Mouse (Mus musculus): ENCODE data around the gene Hoxb7. TPM values are rescaled to one million over a fixed set of nuclear protein-coding genes. Genes with fewer than 3 reads are reported as not detected.

The Hoxb7 gene
- polyA plus RNA-seq, 1 experiment from 2014 or later: 125 TPM

DNA sequence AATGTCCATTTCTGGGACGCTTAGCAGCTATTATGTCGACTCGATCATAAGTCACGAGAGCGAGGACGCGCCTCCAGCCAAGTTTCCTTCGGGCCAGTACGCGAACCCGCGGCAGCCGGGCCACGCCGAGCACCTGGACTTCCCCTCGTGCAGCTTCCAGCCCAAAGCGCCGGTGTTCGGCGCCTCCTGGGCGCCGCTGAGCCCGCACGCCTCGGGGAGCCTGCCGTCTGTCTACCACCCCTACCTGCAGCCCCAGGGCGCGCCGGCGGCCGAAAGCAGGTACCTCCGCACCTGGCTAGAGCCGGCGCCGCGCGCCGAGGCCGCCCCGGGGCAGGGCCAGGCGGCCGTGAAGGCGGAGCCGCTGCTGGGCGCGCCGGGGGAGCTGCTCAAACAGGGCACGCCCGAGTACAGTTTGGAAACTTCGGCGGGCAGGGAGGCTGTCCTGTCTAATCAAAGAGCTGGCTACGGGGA lies 14.8 kb upstream of the Hoxb7 start:
- H3K36me3 ChIP-seq: no peaks in the 10 kb centered on the region
- peaks cover 83% of the 10 kb centered on the region for H3K4me1 ChIP-seq (replicated peaks)
- WGBS: under 1% methylated on average over 52 of the region's 52 CpGs
- H3K27ac ChIP-seq (replicated peaks): peak overlapping the region; percentile 100
- ATAC-seq (ENCODE audit: low read depth): peak; percentile 7; the same call in 1 of the 2 replicates
- H3K4me3 ChIP-seq: peak overlapping the region; percentile 99
- peak overlapping the region; percentile 100 for H3K9ac ChIP-seq
- H3K9me3 ChIP-seq: no peaks in the 10 kb centered on the region
- H3K4me2 ChIP-seq: peak overlapping the region; percentile 96
- peaks cover 5% of the 10 kb centered on the region for H3K27me3 ChIP-seq

DNA sequence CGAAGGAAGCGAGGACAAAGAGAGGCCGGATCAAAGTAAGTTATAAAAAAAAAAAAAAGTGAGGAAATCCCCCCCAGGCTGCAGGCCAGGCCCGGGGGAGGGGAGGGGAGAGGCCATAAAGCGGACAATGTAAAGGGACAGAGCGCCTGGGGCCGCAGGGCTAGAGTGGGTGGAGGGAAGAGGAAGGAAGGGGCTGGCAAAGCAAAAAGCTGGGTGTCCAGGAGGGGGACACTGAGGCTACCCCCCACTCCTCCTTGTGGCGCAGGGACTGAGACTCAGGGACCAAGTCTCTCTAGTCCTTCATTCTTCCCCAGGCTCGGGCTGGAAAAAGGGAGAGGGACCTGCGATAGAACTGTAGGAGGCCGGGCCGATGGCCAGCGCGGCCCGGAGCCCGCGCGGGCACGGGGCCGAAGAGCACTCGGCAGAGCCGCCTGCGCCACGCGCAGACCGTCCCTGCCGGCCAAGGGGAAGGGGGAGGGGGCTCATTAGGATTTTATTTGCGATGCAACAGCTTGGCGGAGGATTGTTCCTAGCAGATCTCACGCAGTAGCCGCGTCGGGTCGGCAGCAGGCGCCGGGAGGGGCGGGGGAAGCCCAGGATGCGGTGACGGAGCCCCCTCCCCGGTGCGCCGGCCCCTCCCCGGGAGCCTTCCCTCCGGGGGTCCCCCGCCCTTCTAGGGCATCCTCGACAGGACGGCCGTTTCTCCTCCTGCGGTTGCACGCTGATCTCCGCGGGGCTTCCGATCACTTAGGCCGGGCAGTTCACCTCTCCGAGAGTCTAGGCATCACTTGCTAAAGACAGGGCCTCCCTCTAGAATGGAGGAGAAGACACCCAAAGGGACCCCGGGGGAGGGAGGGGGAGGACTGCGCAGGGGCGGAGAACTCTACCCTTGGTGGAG lies 14.2 kb upstream of the Hoxb7 start:
- peak; percentile 29 for ATAC-seq (ENCODE audit: low read depth)
- H3K4me1 ChIP-seq (replicated peaks): peaks cover 84% of the 10 kb centered on the region
- no peaks in the 10 kb centered on the region for H3K36me3 ChIP-seq
- peak overlapping the region; percentile 100 for H3K27ac ChIP-seq (replicated peaks)
- H3K4me3 ChIP-seq: peak overlapping the region; percentile 99
- H3K9me3 ChIP-seq: no peaks in the 10 kb centered on the region
- peak overlapping the region; percentile 96 for H3K4me2 ChIP-seq
- no peaks in the 10 kb centered on the region; the same call in 1 of the 2 replicates for H3K27me3 ChIP-seq
- peak overlapping the region; percentile 100 for H3K9ac ChIP-seq
- under 1% methylated on average over 48 of the region's 58 CpGs for WGBS

DNA sequence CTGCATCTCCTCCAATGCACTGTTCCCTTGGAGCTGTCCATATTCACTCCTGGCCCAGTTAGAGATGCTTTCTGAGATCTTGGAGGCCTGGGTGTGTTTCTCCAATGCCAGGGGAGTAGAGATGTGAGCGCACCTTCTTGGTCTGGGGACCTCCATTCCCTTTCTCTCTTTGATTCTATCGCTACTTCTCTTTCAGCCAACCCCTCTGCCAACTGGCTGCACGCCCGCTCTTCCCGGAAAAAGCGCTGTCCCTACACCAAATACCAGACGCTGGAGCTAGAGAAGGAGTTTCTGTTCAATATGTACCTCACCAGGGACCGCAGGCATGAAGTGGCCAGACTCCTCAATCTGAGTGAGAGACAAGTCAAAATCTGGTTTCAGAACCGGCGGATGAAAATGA lies 12.0 kb upstream of the Hoxb7 start:
- no peaks in the 10 kb centered on the region for H3K9me3 ChIP-seq
- peak overlapping the region; percentile 100 for H3K9ac ChIP-seq
- peak overlapping the region; percentile 99 for H3K4me3 ChIP-seq

DNA sequence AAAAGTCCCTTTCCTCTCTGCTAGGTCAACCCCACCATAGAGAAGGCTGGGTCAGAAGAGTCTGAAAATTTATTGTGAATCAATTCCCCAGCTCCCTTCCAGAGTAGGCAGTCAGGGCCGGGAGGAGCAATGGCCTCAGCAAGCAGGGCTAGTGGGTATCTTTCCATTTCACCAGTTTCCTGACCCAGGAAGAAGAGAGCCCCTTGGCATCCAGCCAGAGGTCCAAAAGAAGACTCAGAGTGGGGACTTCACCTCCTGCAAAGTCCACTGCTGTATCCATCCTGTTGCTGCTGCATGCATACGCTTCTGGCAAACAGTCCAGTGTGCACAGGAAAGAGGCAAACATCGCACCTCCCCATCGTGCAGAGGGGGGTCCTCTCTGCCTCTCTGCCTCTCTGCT lies 10.5 kb upstream of the Hoxb7 start:
- Histone ChIP-seq H3K4me2 (peak overlapping the region; percentile 96), H3K27ac (replicated peaks) (peak overlapping the region; percentile 100), H3K27me3 (no peaks in the 10 kb centered on the region), H3K4me1 (replicated peaks) (peaks cover 87% of the 10 kb centered on the region), H3K4me3 (peak overlapping the region; percentile 99), H3K9me3 (no peaks in the 10 kb centered on the region), H3K36me3 (no peaks in the 10 kb centered on the region), H3K9ac (peak overlapping the region; percentile 100)
- WGBS: 10% methylated on average over 4 of the region's 4 CpGs
- no peak for ATAC-seq (ENCODE audit: low read depth)

More for the DNA sequence above, 12.0 kb upstream of the Hoxb7 start:
- ATAC-seq (ENCODE audit: low read depth): no peak
- no peaks in the 10 kb centered on the region for H3K36me3 ChIP-seq
- H3K4me1 ChIP-seq (replicated peaks): peaks cover 88% of the 10 kb centered on the region
- peak overlapping the region; percentile 96 for H3K4me2 ChIP-seq
- H3K27ac ChIP-seq (replicated peaks): peak overlapping the region; percentile 100
- 5% methylated on average over 10 of the region's 10 CpGs for WGBS
- no peaks in the 10 kb centered on the region for H3K27me3 ChIP-seq

DNA sequence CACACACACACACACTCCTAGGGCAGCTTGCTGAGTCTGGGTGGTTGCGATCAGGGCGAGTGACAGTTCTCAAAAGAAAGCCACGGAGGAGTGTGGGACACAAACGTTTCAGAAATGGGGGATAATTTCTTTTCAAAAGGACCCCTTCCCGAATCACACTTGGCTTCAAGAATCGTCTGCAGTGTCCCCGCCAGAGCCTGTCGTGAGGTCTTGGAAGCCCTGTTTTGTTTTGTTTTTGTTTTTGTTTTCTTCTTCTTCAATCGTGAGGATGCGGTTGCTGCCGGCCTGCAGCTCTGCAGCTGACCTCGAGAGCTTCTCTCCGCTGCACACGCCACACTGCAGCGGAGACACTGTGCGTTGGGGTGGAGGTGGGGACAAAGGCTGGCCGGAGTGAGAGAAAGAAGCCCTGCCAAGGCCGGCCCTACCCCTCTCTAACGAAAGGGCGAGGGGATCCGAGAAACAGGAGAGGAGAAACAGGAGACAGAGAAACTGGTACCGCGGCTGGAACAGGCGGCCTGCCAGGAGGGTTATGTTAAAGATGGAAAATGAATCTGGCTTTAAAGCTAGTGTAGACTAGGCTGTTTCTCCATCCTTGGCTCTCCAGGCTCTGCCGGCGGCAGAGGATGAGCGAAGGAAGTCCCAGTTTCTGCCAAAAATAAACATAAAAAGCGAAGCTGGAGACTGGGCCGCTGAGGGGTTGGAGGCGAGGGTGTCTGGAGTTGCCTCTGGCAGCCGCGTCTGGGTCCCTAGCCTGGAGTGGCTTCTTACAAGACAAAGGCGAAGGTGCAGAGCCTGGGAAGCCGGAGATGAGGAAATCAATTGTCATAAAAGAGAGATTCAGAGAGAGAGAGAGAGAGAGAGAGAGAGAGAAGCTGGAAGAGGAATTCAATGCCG lies 9.0 kb upstream of the Hoxb7 start:
- Histone ChIP-seq H3K4me1 (replicated peaks) (peaks cover 90% of the 10 kb centered on the region), H3K9me3 (no peaks in the 10 kb centered on the region), H3K27me3 (no peaks in the 10 kb centered on the region), H3K27ac (replicated peaks) (peak overlapping the region; percentile 100), H3K4me3 (peak overlapping the region; percentile 99), H3K4me2 (peak overlapping the region; percentile 96), H3K9ac (peak overlapping the region; percentile 100), H3K36me3 (no peaks in the 10 kb centered on the region)
- no peak for ATAC-seq (ENCODE audit: low read depth)
- WGBS: 1% methylated on average over 35 of the region's 35 CpGs

DNA sequence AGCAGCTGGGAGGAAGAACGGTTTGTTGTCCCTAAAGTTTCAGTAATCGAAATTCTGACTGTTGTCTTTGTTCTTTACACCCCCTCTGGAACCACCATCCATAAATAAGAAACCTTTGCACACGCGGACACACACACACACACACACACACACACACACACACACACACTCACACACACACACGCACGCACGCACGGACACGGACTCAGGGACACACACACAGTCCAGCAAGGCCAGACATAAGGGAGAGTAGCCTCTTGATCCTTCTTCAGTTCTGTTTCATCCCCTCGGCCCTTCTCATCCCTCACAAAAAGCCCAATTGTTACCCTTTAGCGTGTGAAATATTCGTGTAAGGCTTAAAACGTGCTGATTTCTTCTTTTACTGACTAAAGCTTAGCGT lies 8.1 kb upstream of the Hoxb7 start:
- peak overlapping the region; percentile 100 for H3K27ac ChIP-seq (replicated peaks)
- WGBS: 1% methylated on average over 14 of the region's 14 CpGs
- no peak for ATAC-seq (ENCODE audit: low read depth)

DNA sequence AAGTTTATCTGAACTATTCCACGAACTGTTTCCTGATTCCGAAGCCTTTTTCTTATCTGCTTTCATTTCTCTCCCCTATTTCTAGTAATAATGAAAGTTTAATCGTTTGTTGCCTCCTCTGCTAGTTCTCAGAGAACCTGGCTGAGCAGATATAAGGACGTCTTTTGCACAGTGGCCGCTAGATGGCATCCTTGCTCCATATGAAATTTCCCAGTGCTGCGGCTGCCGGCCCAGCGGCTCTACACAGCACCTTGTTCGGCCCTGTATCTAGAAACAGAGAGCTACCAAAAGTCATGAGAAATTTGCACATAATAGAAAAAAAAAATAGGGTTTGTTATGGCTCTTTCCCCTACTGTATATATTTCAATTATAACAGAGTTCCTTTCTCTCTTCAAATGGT lies 7.7 kb upstream of the Hoxb7 start:
- Histone ChIP-seq H3K27me3 (no peaks in the 10 kb centered on the region), H3K9ac (peak overlapping the region; percentile 100), H3K4me3 (peak overlapping the region; percentile 99), H3K36me3 (no peaks in the 10 kb centered on the region), H3K9me3 (no peaks in the 10 kb centered on the region), H3K4me1 (replicated peaks) (peaks cover 77% of the 10 kb centered on the region), H3K4me2 (peak overlapping the region; percentile 96), H3K27ac (replicated peaks) (peak overlapping the region; percentile 100)
- 0% methylated on average over 9 of the region's 9 CpGs for WGBS
- ATAC-seq (ENCODE audit: low read depth): peak; percentile 60

More for the DNA sequence above, 8.1 kb upstream of the Hoxb7 start:
- peak overlapping the region; percentile 96 for H3K4me2 ChIP-seq
- H3K4me1 ChIP-seq (replicated peaks): peaks cover 81% of the 10 kb centered on the region
- peak overlapping the region; percentile 100 for H3K9ac ChIP-seq
- H3K9me3 ChIP-seq: no peaks in the 10 kb centered on the region
- H3K36me3 ChIP-seq: no peaks in the 10 kb centered on the region
- no peaks in the 10 kb centered on the region for H3K27me3 ChIP-seq
- H3K4me3 ChIP-seq: peak overlapping the region; percentile 99

DNA sequence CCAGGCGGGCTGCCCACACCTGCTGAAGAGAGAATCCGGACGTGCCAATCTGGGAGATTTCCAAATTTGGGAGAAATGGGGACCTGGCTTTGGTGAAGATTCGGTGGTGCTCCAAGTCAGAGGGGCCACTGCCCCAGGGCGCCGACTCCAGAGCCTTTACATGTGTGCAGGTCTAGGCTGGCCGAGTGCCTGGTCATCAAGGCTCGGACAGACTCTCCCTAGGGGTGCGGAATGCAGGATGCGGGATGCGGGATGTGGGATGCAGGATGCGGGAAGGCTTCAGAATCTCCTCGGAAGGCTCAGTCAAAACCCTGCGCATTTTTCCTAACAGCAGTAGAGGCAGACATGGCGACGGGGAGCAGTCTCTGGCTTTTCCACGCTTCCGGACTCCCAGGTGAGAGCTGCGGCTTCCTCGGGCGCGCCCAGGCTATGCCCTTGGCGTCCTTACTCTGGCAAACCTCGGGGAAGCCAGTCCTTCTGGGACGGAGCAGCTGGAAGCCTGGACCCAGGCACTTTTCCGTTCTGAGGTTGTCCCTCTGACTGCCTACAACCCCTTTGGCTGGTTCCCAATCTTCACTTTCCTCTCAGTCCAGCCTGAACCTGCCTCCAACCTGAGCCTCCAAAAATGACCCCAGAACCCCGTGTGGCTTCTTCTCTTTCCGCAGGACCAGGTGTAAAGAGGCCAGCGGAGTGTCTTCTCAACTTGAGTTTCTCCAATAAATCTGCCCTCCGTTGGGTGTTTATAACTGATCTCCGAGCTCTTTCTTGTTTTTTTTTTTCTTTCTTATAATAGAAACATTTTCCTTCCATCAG lies 6.8 kb upstream of the Hoxb7 start:
- ATAC-seq (ENCODE audit: low read depth): no peak
- 3% methylated on average over 31 of the region's 31 CpGs for WGBS
- Histone ChIP-seq H3K4me1 (replicated peaks) (peaks cover 68% of the 10 kb centered on the region), H3K9ac (peak overlapping the region; percentile 100), H3K4me2 (peak overlapping the region; percentile 96), H3K27me3 (no peaks in the 10 kb centered on the region), H3K9me3 (no peaks in the 10 kb centered on the region), H3K36me3 (peaks cover 6% of the 10 kb centered on the region; the same call in 1 of the 2 replicates), H3K4me3 (peak overlapping the region; percentile 99), H3K27ac (replicated peaks) (peak overlapping the region; percentile 100)

DNA sequence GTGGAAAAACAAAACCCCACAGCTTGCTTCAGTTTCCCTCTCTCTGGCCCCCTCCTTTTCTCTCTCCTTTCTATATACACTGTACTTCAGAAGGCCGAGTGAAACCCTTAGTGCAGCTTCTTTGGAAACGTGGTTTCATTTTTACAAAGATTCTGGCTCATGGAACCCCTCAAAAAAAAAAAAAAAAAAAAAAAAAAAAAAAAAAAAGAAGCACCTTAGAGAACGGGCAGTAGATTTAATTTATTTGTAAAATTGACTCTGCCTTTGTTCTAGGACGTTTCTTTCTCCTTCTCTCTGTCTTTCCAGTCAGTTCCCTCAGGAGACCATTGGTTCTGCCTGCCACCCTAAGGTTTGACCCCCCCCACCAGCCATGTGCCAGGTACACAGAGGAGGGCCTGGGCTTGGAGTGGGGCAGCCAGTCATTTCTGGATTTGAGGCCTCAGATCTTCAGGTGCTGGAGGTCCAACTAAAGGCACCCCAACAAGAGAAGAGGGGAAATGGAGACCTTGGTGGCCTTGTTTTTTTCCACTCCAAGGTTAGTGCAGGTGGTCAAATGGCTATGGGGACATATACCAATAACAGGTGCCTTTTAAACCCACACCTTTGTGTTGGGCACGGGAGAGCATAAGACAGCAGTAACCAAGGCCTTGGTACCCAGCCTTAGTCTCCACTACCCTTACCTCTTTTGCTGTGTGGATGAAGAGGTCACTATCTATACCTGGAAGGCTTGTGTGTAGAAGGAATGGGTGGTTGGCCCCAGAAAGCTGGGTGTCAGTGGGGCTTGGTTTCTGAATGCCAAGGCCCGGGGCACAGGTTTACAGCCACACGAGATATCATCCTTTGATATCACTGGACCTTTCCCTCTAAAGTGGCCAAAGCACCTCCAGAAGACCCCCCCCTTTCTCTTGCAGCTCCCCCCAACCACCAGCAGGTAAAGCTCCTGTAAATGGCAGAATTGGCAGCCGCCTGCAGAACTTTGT lies 5.7 kb upstream of the Hoxb7 start:
- no peaks in the 10 kb centered on the region for H3K9me3 ChIP-seq
- H3K9ac ChIP-seq: peak overlapping the region; percentile 100
- 8% methylated on average over 8 of the region's 8 CpGs for WGBS
- H3K27me3 ChIP-seq: no peaks in the 10 kb centered on the region
- H3K36me3 ChIP-seq: peaks cover 7% of the 10 kb centered on the region; the same call in 1 of the 2 replicates
- H3K27ac ChIP-seq (replicated peaks): peak overlapping the region; percentile 100
- H3K4me1 ChIP-seq (replicated peaks): peaks cover 58% of the 10 kb centered on the region
- no peak for ATAC-seq (ENCODE audit: low read depth)
- H3K4me2 ChIP-seq: peak overlapping the region; percentile 96
- peak overlapping the region; percentile 99 for H3K4me3 ChIP-seq

DNA sequence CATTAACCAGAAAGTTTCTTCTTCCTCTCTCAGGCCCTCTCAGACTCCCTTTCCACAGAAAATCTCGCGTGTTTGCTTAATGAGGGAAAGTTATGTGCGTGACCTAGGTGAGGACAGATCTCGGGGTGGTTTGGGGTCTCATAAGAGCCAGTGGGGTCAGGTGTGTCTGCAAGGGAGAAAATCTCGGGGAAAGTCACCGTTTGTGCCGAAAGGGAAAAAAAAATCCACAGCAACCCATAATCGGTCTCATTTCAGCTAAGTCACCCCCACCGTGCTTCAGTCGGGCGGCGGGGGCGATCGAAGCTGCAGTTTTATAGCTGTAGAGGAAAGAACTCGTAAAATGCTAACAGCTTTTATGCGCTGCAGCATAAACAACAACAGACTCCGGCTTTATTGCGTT lies 5.0 kb upstream of the Hoxb7 start:
- H3K9ac ChIP-seq: peak overlapping the region; percentile 100
- no peaks in the 10 kb centered on the region for H3K27me3 ChIP-seq
- H3K27ac ChIP-seq (replicated peaks): peak overlapping the region; percentile 100
- H3K4me3 ChIP-seq: peak overlapping the region; percentile 99
- peaks cover 51% of the 10 kb centered on the region for H3K4me1 ChIP-seq (replicated peaks)
- 2% methylated on average over 18 of the region's 18 CpGs for WGBS
- peak overlapping the region; percentile 96 for H3K4me2 ChIP-seq
- peaks cover 7% of the 10 kb centered on the region; the same call in 1 of the 2 replicates for H3K36me3 ChIP-seq
- ATAC-seq (ENCODE audit: low read depth): no peak
- no peaks in the 10 kb centered on the region for H3K9me3 ChIP-seq

Data from neural tube, embryonic 13.5 days (tissue).